Mouse (Mus musculus): ENCODE data around the gene Prkcq.

DNA sequence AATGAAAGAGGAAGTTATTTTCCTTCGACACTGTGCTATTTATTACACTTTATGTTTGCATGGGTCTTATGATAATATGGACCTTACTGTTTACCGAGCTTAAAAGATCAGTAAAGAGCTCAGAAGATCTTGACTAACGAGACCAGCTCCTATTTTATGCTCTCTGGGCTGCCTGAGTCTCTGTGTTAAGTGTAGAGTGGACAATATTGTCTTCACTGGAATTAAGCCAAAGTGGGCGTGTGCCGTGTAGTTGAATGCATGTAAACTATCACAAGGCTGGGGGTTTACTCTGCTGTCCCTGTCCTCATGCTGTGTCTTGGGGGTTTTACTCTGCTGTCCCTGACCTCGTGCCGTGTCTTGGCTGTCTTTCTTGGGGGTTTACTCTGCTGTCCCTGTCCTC lies 107.1 kb downstream of the Prkcq start:
- TF ChIP-seq POLR2A (IDR thresholded peaks at IDR 0.05; ENCODE audit: borderline replicate concordance, low read depth, low read length) = no peak
- TF ChIP-seq CTCF (IDR thresholded peaks at IDR 0.05; ENCODE audit: low read depth, low read length) = no peak
